Mouse (Mus musculus) limb, embryonic 15.5 days (tissue): Measurements from ENCODE around the gene Mtx3. TPM values are rescaled to one million over a fixed set of nuclear protein-coding genes. Genes with fewer than 3 reads are reported as not detected.

Experiments used
- ATAC-seq: fragments of 200-750 bp; cut with Nextera tagmentation; 2 replicates; pipeline ENCODE4 v1.8.0; 2017; ENCODE audit warnings: low read depth, moderate TSS enrichment; ENCODE audit not compliant: insufficient number of reproducible peaks, low FRiP score, low TSS enrichment
- H3K27ac ChIP-seq: fragments of 300-500 bp; sonication (generic); 2 replicates; pipeline ENCODE4 v1.5.1; 2015; ENCODE audit warnings: moderate library complexity, mild to moderate bottlenecking, inconsistent platforms
- H3K27me3 ChIP-seq: fragments of 300-500 bp; sonication (generic); 2 replicates; pipeline ENCODE4 v1.6.1; 2015; ENCODE audit warnings: inconsistent platforms
- H3K36me3 ChIP-seq: fragments of 300-500 bp; sonication (generic); 2 replicates; pipeline ENCODE4 v1.6.1; 2015; ENCODE audit warnings: inconsistent platforms
- H3K4me1 ChIP-seq: fragments of 300-500 bp; sonication (generic); 2 replicates; pipeline ENCODE4 v1.6.1; 2015; ENCODE audit warnings: inconsistent platforms
- H3K4me2 ChIP-seq: fragments of 300-500 bp; sonication (generic); 2 replicates; pipeline ENCODE4 v1.6.1; 2015; ENCODE audit warnings: mild to moderate bottlenecking, inconsistent platforms
- H3K4me3 ChIP-seq: fragments of 300-500 bp; sonication (generic); 2 replicates; pipeline ENCODE4 v1.5.1; 2015; ENCODE audit warnings: mild to moderate bottlenecking, inconsistent platforms
- H3K9ac ChIP-seq: fragments of 300-500 bp; sonication (generic); 2 replicates; pipeline ENCODE4 v1.6.1; 2015; ENCODE audit warnings: inconsistent platforms
- H3K9me3 ChIP-seq: fragments of 300-500 bp; sonication (generic); 2 replicates; pipeline ENCODE4 v1.6.1; 2016; ENCODE audit warnings: inconsistent platforms
- WGBS: fragments of 180-500 bp; shearing (Covaris S2); methylation state at CpG from one replicate; pipeline ENCODE4 v1.1.7; 2015; 5-methylcytosine and 5-hydroxymethylcytosine counted together
- polyA plus RNA-seq: library from polyadenylated mRNA; unstranded; fragments of >200 nt; fragmentation: Nextera tagmentation; extraction: Ambion mirVana; gene quantifications from 2 replicates; pipeline ENCODE4 v1.2.1, GENCODE M21; 2015

Gene Mtx3
- polyA plus RNA-seq, 1 experiment from 2014 or later: 3.2 TPM

GRCm38 (mm10) chr13:92884930-92885329 is 40.4 kb downstream of the Mtx3 start:
- H3K27ac ChIP-seq: no peak overlapping the region
- no peaks in the 10 kb centered on the region for H3K36me3 ChIP-seq
- H3K4me1 ChIP-seq: no peaks in the 10 kb centered on the region
- H3K9me3 ChIP-seq: no peaks in the 10 kb centered on the region
- ATAC-seq: no peak
- H3K4me3 ChIP-seq: no peak overlapping the region
- no peak overlapping the region for H3K9ac ChIP-seq
- H3K27me3 ChIP-seq: no peaks in the 10 kb centered on the region
- WGBS: 80% methylated on average over 1 of the region's 1 CpGs
- no peak overlapping the region for H3K4me2 ChIP-seq

DNA sequence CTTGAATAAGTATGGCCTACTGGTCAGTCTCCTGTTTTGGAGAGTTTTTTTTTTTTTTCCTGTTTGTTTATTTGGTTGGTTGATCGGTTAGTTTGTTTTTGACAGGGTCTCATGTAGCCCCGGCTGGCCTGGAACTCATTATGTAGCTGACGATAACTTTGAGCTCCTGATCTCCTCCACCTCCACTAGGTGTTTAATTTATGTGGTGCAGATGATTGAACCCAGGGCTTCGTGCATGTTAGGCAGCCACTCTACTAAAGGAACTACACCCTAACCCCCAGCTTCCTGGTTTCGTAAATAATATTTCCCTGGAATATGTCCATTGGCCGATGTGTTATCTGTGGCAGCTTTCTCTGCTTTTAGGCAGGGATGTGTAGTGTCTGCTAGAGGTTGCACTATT is 54.5 kb downstream of the Mtx3 start:
- no peak overlapping the region for H3K4me2 ChIP-seq
- no peak overlapping the region for H3K4me3 ChIP-seq
- H3K9me3 ChIP-seq: no peaks in the 10 kb centered on the region
- no peak overlapping the region for H3K27ac ChIP-seq
- no peaks in the 10 kb centered on the region for H3K27me3 ChIP-seq
- no peaks in the 10 kb centered on the region for H3K4me1 ChIP-seq
- no peak overlapping the region for H3K9ac ChIP-seq
- WGBS: 41% methylated on average over 6 of the region's 6 CpGs
- no peak for ATAC-seq
- H3K36me3 ChIP-seq: no peaks in the 10 kb centered on the region

DNA sequence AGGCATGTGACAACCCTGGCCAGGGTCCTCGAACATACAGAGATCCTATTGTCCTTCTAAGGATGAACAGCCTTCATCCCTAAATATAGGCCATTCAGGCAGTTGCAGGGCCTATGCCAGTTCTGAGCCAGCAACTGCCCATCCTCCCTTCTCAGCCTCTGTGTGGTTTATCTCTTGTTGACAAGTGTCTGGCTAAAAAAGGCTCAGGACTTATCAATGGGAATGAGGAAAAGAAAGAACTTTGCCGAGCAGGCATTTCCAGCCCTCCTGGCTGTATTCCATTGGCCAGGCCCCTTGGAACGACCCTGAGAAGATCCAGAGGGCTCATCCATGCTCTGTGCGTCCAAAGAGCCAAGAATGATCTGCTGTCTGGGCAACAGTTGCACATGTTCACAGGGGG is 58.7 kb downstream of the Mtx3 start:
- WGBS: 65% methylated on average over 4 of the region's 4 CpGs
- no peaks in the 10 kb centered on the region for H3K36me3 ChIP-seq
- no peak overlapping the region for H3K4me2 ChIP-seq
- no peak for ATAC-seq
- no peak overlapping the region for H3K27ac ChIP-seq
- H3K27me3 ChIP-seq: no peaks in the 10 kb centered on the region
- H3K9me3 ChIP-seq: no peaks in the 10 kb centered on the region
- no peak overlapping the region for H3K9ac ChIP-seq
- no peak overlapping the region for H3K4me3 ChIP-seq
- H3K4me1 ChIP-seq: no peaks in the 10 kb centered on the region

DNA sequence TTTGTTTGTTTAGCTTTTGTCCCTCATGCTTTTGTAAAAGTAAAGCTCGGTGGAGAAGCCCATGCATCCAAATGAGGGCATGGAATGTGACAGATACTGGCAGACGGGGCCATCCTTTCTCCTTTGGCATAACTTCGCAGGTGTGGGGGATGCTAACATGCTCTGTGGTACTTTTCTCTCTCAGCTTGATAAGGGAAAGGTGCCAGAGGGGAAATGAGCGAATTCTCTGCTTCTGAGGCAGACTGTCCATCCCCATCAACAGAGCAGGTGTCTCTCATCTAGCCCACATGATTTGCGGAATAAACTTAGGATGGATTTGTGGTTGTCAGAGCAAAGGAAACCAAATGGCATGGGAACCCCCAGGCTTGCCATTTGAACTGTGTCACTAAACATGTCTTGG is 61.4 kb downstream of the Mtx3 start:
- no peak overlapping the region for H3K4me2 ChIP-seq
- H3K9me3 ChIP-seq: no peaks in the 10 kb centered on the region
- no peak overlapping the region for H3K27ac ChIP-seq
- H3K27me3 ChIP-seq: no peaks in the 10 kb centered on the region
- H3K36me3 ChIP-seq: no peaks in the 10 kb centered on the region
- H3K4me3 ChIP-seq: no peak overlapping the region
- H3K4me1 ChIP-seq: no peaks in the 10 kb centered on the region
- H3K9ac ChIP-seq: no peak overlapping the region
- no peak for ATAC-seq
- 82% methylated on average over 5 of the region's 5 CpGs for WGBS

GRCm38 (mm10) chr13:92907366-92907765 is 62.8 kb downstream of the Mtx3 start:
- H3K9me3 ChIP-seq: no peaks in the 10 kb centered on the region
- no peak for ATAC-seq
- H3K4me3 ChIP-seq: no peak overlapping the region
- no peaks in the 10 kb centered on the region for H3K4me1 ChIP-seq
- WGBS: 35% methylated on average over 5 of the region's 5 CpGs
- no peaks in the 10 kb centered on the region for H3K36me3 ChIP-seq
- no peaks in the 10 kb centered on the region for H3K27me3 ChIP-seq
- H3K27ac ChIP-seq: no peak overlapping the region
- H3K9ac ChIP-seq: no peak overlapping the region
- H3K4me2 ChIP-seq: no peak overlapping the region

Other genes with a start within 250 kb of the Mtx3 start
- gene Serinc5, start 233.7 kb upstream of the Mtx3 start, polyA plus RNA-seq: 19.3 and 19.7 TPM in 2 replicates
- gene Thbs4, start 49.9 kb upstream of the Mtx3 start, polyA plus RNA-seq: 49.4 and 67.6 TPM in 2 replicates